Mouse (Mus musculus) myocyte (in vitro differentiated cells): ENCODE results near the gene Gm10722. TPM values are rescaled to one million over a fixed set of nuclear protein-coding genes. Genes with fewer than 3 reads are reported as not detected.
"Not testable (repeated sequence)": the region's sequence is repeated elsewhere in the genome, so short reads cannot be mapped to it uniquely, and the experiment has no call there.

Experiments used
- H3K27me3 ChIP-seq: one replicate; pipeline ENCODE4 v1.6.1; 2011; ENCODE audit not compliant: control insufficient read depth, insufficient read depth, insufficient read length
- H3K36me3 ChIP-seq: one replicate; pipeline ENCODE4 v1.6.1; 2011; ENCODE audit not compliant: control insufficient read depth, insufficient read depth
- H3K4me2 ChIP-seq: one replicate; pipeline ENCODE4 v1.6.1; 2011; ENCODE audit warnings: low read depth, control low read depth
- H3K4me3 ChIP-seq: one replicate; pipeline ENCODE4 v1.5.1; 2011; ENCODE audit warnings: mild to moderate bottlenecking, control low read depth, moderate library complexity
- H3K79me2 ChIP-seq: one replicate; pipeline ENCODE4 v1.6.1; 2011; ENCODE audit not compliant: control insufficient read depth, insufficient read depth
- H3ac ChIP-seq: one replicate; pipeline ENCODE4 v1.6.1; 2011; ENCODE audit not compliant: control insufficient read depth, insufficient read length
- polyA plus RNA-seq: library from polyadenylated mRNA; unstranded; fragments of >200 nt; fragmentation: generic; extraction: Trizol; gene quantifications from one replicate; pipeline ENCODE4 v1.2.1, GENCODE M21; 2012; ENCODE audit warnings: missing spikeins

Gm10722 gene
- polyA plus RNA-seq: not detected

DNA sequence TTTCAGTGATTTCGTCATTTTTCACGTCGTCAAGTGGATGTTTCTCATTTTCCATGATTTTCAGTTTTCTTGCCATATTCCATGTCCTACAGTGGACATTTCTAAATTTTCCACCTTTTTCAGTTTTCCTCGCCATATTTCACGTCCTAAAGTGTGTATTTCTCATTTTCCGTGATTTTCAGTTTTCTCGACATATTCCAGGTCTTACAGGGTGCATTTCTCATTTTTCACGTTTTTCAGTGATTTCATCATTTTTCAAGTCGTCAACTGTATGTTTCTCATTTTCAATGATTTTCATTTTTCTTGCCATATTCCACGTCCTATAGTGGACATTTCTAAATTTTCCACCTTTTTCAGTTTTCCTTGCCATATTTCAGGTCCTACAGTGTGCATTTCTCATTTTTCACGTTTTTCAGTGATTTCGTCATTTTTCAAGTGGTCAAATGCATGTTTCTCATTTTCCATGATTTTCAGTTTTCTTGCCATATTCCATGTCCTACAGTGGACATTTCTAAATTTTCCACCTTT lies at the start of gene Gm10722:
Gene Gm10722, plus strand, starts transcription at position 478 of the 528 bp plus-strand sequence.
- H3K79me2 ChIP-seq, H3K4me3 ChIP-seq, H3K36me3 ChIP-seq, H3ac ChIP-seq, H3K4me2 ChIP-seq, H3K27me3 ChIP-seq: not testable (repeated sequence)

DNA sequence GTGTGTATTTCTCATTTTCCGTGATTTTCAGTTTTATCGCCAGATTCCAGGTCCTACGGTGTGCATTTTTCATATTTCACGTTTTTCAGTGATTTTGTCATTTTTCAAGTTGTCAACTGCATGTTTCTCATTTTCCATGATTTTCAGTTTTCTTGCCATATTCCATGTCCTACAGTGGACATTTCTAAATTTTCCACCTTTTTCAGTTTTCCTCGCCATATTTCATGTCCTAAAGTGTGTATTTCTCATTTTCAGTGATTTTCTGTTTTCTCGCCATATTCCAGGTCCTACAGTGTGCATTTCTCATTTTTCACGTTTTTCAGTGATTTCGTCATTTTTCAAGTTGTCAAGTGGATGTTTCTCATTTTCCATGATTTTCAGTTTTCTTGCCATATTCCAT lies 284 bp downstream of the Gm10722 start:
- H3ac ChIP-seq, H3K27me3 ChIP-seq, H3K79me2 ChIP-seq, H3K4me2 ChIP-seq, H3K36me3 ChIP-seq, H3K4me3 ChIP-seq: not testable (repeated sequence)

DNA sequence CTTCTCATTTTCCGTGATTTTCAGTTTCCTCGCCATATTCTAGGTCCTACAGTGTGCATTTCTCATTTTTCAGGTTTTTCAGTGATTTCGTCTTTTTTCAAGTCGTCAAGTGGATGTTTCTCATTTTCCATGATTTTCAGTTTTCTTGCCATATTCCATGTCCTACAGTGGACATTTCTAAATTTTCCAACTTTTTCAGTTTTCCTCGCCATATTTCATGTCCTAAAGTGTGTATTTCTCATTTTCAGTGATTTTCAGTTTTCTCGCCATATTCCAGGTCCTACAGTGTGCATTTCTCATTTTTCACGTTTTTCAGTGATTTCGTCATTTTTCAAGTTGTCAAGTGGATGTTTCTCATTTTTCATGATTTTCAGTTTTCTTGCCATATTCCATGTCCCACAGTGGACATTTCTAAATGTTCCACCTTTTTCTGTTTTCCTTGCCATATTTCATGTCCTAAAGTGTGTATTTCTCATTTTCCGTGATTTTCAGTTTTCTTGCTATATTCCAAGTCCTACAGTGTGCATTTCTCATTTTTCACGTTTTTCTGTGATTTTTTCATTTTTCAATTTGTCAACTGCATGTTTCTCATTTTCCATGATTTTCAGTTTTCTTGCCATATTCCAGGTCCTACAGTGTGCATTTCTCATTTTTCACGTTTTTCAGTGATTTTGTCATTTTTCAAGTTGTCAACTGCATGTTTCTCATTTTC lies 1.4 kb downstream of the Gm10722 start:
- not testable (repeated sequence) for H3K4me2 ChIP-seq, H3ac ChIP-seq, H3K79me2 ChIP-seq, H3K4me3 ChIP-seq, H3K27me3 ChIP-seq, H3K36me3 ChIP-seq

DNA sequence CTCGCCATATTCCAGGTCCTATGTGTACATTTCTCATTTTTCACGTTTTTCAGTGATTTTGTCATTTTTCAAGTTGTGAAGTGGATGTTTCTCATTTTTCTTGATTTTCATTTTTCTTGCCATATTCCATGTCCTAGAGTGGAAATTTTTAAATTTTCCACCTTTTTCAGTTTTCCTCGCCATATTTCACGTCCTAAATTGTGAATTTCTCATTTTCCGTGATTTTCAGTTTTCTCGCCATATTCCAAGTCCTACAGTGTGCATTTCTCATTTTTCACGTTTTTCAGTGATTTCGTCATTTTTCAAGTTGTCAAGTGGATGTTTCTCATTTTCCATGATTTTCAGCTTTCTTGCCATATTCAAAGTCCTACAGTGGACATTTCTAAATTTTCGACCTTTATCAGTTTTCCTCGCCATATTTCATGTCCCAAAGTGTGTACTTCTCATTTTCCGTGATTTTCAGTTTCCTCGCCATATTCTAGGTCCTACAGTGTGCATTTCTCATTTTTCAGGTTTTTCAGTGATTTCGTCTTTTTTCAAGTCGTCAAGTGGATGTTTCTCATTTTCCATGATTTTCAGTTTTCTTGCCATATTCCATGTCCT lies 2.2 kb downstream of the Gm10722 start, which contains the start of gene Gm11168:
Gene Gm11168, plus strand, starts transcription at position 553 of the 603 bp plus-strand sequence.
- not testable (repeated sequence) for H3K36me3 ChIP-seq, H3K27me3 ChIP-seq, H3K4me2 ChIP-seq, H3ac ChIP-seq, H3K4me3 ChIP-seq, H3K79me2 ChIP-seq

DNA sequence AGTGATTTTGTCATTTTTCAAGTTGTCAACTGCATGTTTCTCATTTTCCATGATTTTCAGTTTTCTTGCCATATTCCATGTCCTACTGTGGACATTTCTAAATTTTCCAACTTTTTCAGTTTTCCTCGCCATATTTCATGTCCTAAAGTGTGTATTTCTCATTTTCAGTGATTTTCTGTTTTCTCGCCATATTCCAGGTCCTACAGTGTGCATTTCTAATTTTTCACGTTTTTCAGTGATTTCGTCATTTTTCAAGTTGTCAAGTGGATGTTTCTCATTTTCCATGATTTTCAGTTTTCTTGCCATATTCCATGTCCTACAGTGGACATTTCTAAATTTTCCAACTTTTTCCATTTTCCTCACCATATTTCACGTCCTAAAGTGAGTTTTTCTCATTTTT lies 5.5 kb downstream of the Gm10722 start:
- not testable (repeated sequence) for H3K27me3 ChIP-seq, H3K4me2 ChIP-seq, H3K4me3 ChIP-seq, H3ac ChIP-seq, H3K36me3 ChIP-seq, H3K79me2 ChIP-seq

DNA sequence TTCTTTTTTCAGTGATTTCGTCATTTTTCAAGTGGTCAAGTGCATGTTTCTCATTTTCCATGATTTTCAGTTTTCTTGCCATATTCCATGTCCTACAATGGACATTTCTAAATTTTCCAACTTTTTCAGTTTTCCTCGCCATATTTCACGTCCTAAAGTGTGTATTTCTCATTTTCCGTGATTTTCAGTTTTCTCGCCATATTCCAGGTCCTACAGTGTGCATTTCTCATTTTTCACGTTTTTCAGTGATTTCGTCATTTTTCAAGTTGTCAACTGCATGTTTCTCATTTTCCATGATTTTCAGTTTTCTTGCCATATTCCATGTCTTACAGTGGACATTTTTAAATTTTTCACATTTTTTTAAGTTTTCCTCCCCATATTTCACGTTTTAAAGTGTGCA lies 5.9 kb downstream of the Gm10722 start:
- not testable (repeated sequence) for H3ac ChIP-seq, H3K79me2 ChIP-seq, H3K36me3 ChIP-seq, H3K4me2 ChIP-seq, H3K27me3 ChIP-seq, H3K4me3 ChIP-seq

DNA sequence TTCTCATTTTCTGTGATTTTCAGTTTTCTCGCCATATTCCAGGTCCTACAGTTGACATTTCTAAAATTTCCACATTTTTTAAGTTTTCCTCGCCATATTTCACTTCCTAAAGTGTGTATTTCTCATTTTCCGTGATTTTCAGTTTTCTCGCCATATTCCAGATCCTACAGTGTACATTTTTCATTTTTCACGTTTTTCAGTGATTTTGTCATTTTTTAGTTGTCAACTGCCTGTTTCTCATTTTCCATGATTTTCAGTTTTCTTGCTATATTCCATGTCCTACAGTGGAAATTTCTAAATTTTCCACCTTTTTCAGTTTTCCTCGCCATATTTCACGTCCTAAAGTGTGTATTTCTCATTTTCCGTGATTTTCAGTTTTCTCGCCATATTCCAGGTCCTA lies 6.5 kb downstream of the Gm10722 start:
- not testable (repeated sequence) for H3K27me3 ChIP-seq, H3K4me2 ChIP-seq, H3K79me2 ChIP-seq, H3K4me3 ChIP-seq, H3ac ChIP-seq, H3K36me3 ChIP-seq

DNA sequence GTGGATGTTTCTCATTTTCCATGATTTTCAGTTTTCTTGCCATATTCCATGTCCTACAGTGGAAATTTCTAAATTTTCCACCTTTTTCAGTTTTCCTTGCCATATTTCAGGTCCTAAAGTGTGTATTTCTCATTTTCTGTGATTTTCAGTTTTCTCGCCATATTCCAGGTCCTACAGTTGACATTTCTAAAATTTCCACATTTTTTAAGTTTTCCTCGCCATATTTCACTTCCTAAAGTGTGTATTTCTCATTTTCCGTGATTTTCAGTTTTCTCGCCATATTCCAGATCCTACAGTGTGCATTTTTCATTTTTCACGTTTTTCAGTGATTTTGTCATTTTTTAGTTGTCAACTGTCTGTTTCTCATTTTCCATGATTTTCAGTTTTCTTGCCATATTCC lies 8.6 kb downstream of the Gm10722 start:
- not testable (repeated sequence) for H3K27me3 ChIP-seq, H3ac ChIP-seq, H3K4me3 ChIP-seq, H3K36me3 ChIP-seq, H3K4me2 ChIP-seq, H3K79me2 ChIP-seq

DNA sequence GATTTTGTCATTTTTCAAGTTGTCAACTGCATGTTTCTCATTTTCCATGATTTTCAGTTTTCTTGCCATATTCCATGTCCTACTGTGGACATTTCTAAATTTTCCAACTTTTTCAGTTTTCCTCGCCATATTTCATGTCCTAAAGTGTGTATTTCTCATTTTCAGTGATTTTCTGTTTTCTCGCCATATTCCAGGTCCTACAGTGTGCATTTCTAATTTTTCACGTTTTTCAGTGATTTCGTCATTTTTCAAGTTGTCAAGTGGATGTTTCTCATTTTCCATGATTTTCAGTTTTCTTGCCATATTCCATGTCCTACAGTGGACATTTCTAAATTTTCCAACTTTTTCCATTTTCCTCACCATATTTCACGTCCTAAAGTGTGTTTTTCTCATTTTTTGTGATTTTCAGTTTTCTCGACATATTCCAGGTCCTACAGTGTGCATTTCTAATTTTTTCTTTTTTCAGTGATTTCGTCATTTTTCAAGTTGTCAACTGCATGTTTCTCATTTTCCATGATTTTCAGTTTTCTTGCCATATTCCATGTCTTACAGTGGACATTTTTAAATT lies 11.4 kb downstream of the Gm10722 start:
- not testable (repeated sequence) for H3ac ChIP-seq, H3K4me2 ChIP-seq, H3K36me3 ChIP-seq, H3K4me3 ChIP-seq, H3K27me3 ChIP-seq, H3K79me2 ChIP-seq

DNA sequence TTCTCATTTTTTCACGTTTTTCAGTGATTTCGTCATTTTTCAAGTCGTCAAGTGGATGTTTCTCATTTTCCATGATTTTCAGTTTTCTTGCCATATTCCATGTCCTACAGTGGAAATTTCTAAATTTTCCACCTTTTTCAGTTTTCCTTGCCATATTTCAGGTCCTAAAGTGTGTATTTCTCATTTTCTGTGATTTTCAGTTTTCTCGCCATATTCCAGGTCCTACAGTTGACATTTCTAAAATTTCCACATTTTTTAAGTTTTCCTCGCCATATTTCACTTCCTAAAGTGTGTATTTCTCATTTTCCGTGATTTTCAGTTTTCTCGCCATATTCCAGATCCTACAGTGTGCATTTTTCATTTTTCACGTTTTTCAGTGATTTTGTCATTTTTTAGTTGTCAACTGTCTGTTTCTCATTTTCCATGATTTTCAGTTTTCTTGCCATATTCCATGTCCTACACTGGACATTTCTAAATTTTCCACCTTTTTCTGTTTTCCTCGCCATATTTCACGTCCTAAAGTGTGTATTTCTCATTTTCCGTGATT lies 12.1 kb downstream of the Gm10722 start, which contains the start of gene Gm10721:
Gene Gm10721, plus strand, starts transcription at position 408 of the 547 bp plus-strand sequence.
- H3K27me3 ChIP-seq, H3K79me2 ChIP-seq, H3K36me3 ChIP-seq: not testable (repeated sequence)

DNA sequence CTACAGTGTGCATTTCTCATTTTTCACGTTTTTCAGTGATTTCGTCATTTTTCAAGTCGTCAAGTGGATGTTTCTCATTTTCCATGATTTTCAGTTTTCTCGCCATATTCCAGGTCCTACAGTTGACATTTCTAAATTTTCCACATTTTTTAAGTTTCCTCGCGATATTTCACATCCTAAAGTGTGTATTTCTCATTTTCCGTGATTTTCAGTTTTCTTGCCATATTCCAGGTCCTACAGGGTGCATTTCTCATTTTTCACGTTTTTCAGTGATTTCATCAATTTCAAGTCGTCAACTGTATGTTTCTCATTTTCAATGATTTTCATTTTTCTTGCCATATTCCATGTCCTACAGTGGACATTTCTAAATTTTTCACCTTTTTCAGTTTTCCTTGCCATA lies 14.6 kb downstream of the Gm10722 start, which contains the start of gene Gm10720:
Gene Gm10720, plus strand, starts transcription at position 301 of the 400 bp plus-strand sequence.
- not testable (repeated sequence) for H3ac ChIP-seq, H3K79me2 ChIP-seq, H3K4me2 ChIP-seq, H3K4me3 ChIP-seq, H3K27me3 ChIP-seq, H3K36me3 ChIP-seq

More for the DNA sequence above, 12.1 kb downstream of the Gm10722 start, which contains the start of gene Gm10721:
- not testable (repeated sequence) for H3K4me2 ChIP-seq, H3K4me3 ChIP-seq, H3ac ChIP-seq

DNA sequence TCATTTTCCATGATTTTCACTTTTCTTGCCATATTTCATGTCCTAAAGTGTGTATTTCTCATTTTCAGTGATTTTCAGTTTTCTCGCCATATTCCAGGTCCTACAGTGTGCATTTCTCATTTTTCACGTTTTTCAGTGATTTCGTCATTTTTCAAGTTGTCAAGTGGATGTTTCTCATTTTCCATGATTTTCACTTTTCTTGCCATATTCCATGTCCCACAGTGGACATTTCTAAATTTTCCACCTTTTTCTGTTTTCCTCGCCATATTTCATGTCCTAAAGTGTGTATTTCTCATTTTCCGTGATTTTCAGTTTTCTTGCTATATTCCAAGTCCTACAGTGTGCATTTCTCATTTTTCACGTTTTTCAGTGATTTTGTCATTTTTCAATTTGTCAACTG lies 15.2 kb downstream of the Gm10722 start:
- H3K27me3 ChIP-seq, H3K36me3 ChIP-seq, H3ac ChIP-seq, H3K79me2 ChIP-seq, H3K4me2 ChIP-seq, H3K4me3 ChIP-seq: not testable (repeated sequence)
